Comparison of ENCODE assay signal across 10 mouse cellular contexts in genomic region chr9:66887960-66888610, GRCm38 (mm10). TPM values are rescaled to one million over a fixed set of nuclear protein-coding genes. Genes with fewer than 3 reads are reported as not detected.
A peak's percentile ranks its signal among the peaks of the same experiment; 100 is the strongest.
DNase-seq lines count a peak whose midpoint lies in the region; ATAC-seq lines count a peak whose summit lies in the region.
"Had no signal": no experiment of that assay in that cellular context is flagged by ENCODE, and none has a peak within 500 bp of the region (broad histone marks: within the 10 kb centered on the region; RNA-seq: fewer than 3 reads in every experiment).

No protein-coding gene starts in this region.

- ATAC-seq in megakaryocyte, adult 5-6 weeks (ENCODE audit: poor library complexity, severe bottlenecking) = peak; percentile 49

- peak; percentile 31 for DNase-seq in embryo, embryonic 11 days
- DNase-seq in embryo, embryonic 10 days (ENCODE audit: low spot score) = no peak
- DNase-seq in thymus, postnatal 0 days (ENCODE audit: low spot score) = peak; percentile 37
- DNase-seq in thymus, postnatal 4 days = no peak
- no peak for DNase-seq in adrenal gland, adult 18-20 months (ENCODE audit: low spot score in 2 of 2)
- DNase-seq in kidney, adult 11 months = no peak
- DNase-seq in retina, postnatal 1 day = no peak
- DNase-seq: cerebellum, postnatal 36 days; lung, adult 2 months had no signal

RNA-seq across cellular contexts. Expression of gene Rab8b, which starts 31.4 kb away (rescaled TPM):
- 14.4 and 25.8 TPM in 2 replicates for polyA plus RNA-seq in thymus, postnatal 0 days (2015; fragmentation: Nextera tagmentation; extraction: Ambion mirVana)
- total RNA-seq in megakaryocyte, adult 5-6 weeks (2015) = 78.2 and 82.1 TPM in 2 replicates
- total RNA-seq in megakaryocyte, adult 5-6 weeks (2017) = 141 and 154 TPM in 2 replicates
- 10 to 100 TPM; 16.8 to 23.8 TPM for total RNA-seq in adrenal gland, adult 18-20 months (2021)

RNA-seq across cellular contexts. Expression of gene Aph1c, which starts 53.6 kb away (rescaled TPM):
- 2.1 and 3.5 TPM in 2 replicates for polyA plus RNA-seq in thymus, postnatal 0 days (2015; fragmentation: Nextera tagmentation; extraction: Ambion mirVana)
- 25.0 and 31.4 TPM in 2 replicates for total RNA-seq in megakaryocyte, adult 5-6 weeks (2015)
- total RNA-seq in megakaryocyte, adult 5-6 weeks (2017) = 8.4 and 9.6 TPM in 2 replicates
- 1 to 10 TPM; 2.7 to 6.6 TPM for total RNA-seq in adrenal gland, adult 18-20 months (2021)

RNA-seq across cellular contexts. Expression of gene Rps27l, which starts 57.8 kb away (rescaled TPM):
- 828 and 912 TPM in 2 replicates for polyA plus RNA-seq in thymus, postnatal 0 days (2015; fragmentation: Nextera tagmentation; extraction: Ambion mirVana)
- 368 and 391 TPM in 2 replicates for total RNA-seq in megakaryocyte, adult 5-6 weeks (2015)
- 149 and 154 TPM in 2 replicates for total RNA-seq in megakaryocyte, adult 5-6 weeks (2017)
- 100 to 1,000 TPM; 290 to 293 TPM for total RNA-seq in adrenal gland, adult 18-20 months (2021)

Comparison
In these comparisons a context has a peak if more than half of its experiments do, and no peak if none do; other contexts are left out.
1. DNase-seq: peak in embryo, embryonic 11 days (single experiment) and thymus, postnatal 0 days (single experiment); none in embryo, embryonic 10 days (single experiment), thymus, postnatal 4 days (single experiment), adrenal gland, adult 18-20 months (0 of 2), kidney, adult 11 months (single experiment) and retina, postnatal 1 day (single experiment).